Mouse (Mus musculus) spleen, adult 2 months (tissue): ENCODE measurements around the gene Mgl2. TPM values are rescaled to one million over a fixed set of nuclear protein-coding genes. Genes with fewer than 3 reads are reported as not detected.

Source experiments
- DNase-seq, 2 experiments: peaks; one replicate each; pipeline versions ENCODE4 v3.0.0 to v3.0.0-alpha.2; 2012 to 2021; ENCODE audit warnings: low spot score in 2 of 2, low read depth in 1 of 2
- H3K27ac ChIP-seq: fragments of 200-500 bp; 2 replicates; pipeline ENCODE4 v1.5.1; 2012; ENCODE audit warnings: low read length, inconsistent platforms; ENCODE audit not compliant: insufficient read depth
- H3K27me3 ChIP-seq: fragments of 200-500 bp; 2 replicates; pipeline ENCODE4 v1.6.1; 2012; ENCODE audit warnings: mild to moderate bottlenecking, moderate library complexity, low read length, inconsistent platforms; ENCODE audit not compliant: control insufficient read depth, insufficient read depth
- H3K36me3 ChIP-seq: fragments of 200-500 bp; 2 replicates; pipeline ENCODE4 v1.6.1; 2012; ENCODE audit warnings: mild to moderate bottlenecking, low read length, inconsistent platforms; ENCODE audit not compliant: control insufficient read depth, insufficient read depth
- H3K4me1 ChIP-seq: fragments of 200-500 bp; 2 replicates; pipeline ENCODE4 v1.6.1; 2011; ENCODE audit warnings: inconsistent platforms; ENCODE audit not compliant: control insufficient read depth, insufficient read depth, insufficient read length
- H3K4me3 ChIP-seq: fragments of 200-500 bp; 2 replicates; pipeline ENCODE4 v1.5.1; 2011; ENCODE audit warnings: mild to moderate bottlenecking, inconsistent platforms; ENCODE audit not compliant: insufficient read depth, insufficient read length; ENCODE audit errors: extremely low read depth
- CTCF ChIP-seq: fragments of 200-500 bp; IDR thresholded peaks from 2 replicates; pipeline ENCODE4 v1.5.1; 2011; ENCODE audit warnings: mild to moderate bottlenecking, inconsistent platforms; ENCODE audit not compliant: insufficient read depth, insufficient read length, insufficient replicate concordance; ENCODE audit errors: extremely low read depth
- POLR2A ChIP-seq: fragments of 200-500 bp; IDR thresholded peaks from 2 replicates; pipeline ENCODE4 v1.6.1; 2011; ENCODE audit warnings: low read depth, low read length, inconsistent platforms
- WGBS: fragments of 180-500 bp; shearing (Covaris S2); methylation state at CpG from one replicate; pipeline ENCODE4 v1.1.7; 2018; 5-methylcytosine and 5-hydroxymethylcytosine counted together
- polyA plus RNA-seq: library from polyadenylated mRNA; depleted of rRNA; stranded (reverse); fragments of >200 nt; gene quantifications from 2 replicates; pipeline ENCODE4 v1.2.3, GENCODE M21; 2012; rRNA removed

Gene Mgl2
- 0.35 and 0.50 TPM in 2 replicates for polyA plus RNA-seq

DNA sequence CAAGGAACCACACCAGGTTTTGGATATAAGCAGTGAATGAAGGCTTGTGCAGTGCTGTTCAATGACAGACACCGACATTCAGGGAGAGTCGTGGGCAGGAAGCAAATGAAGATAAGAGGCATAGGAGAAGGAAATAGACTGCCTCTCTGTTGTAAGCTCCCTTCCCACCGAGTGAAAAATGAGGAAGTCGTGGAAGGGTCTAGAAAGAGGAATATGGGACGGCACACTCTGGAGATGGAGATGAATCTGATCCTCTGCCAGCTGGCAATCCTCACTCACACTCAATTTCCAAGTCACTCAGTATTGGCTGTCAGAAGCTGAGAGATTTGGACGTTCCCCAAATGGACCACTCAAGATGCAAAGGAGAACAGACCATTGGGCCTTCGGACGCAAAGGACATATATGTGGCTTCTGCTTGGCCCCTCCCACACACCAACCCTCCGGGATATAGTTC lies at the start of gene Mgl2:
Mgl2 (plus strand) TSS at position 404 of the 454 bp plus-strand sequence.
- 33% methylated on average over 9 of the region's 9 CpGs for WGBS
- H3K27ac ChIP-seq: no peak within 1 kb of the TSS

DNA sequence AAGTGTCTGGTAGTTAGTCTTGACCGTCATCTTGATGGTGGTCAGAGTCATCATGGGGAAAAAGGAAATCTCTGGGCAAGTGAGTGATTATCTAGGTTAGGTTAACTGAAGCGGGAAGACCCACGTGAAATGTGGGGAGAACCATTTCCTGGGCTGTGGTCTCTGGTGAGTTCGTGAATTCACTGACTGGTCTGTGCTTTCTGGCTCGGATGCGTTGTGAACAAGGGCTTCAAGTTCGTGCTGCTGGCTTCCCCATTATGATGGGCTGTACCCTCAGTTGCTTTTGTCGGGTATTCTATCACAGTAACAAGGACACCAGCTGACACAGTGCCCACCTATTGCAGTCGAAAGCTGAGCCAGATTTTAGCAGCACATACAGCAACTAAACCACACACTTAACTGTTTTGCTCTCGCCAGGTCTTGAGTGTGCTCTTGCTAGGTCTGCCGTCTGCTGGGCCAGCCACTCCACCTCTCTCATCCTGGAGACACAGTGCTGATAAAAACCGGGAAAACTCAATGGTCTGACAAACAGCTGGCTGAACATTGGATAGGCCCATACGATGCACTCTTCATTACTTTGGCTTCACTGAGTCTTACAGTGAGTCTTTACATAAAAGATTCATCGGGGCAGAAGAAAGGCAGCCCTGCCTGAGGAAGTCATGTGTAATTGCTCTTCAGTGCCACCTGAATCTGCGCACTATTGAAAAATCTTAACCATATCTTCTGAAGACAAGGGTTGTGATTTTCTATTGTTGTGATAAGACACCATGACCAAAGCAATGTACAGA lies 49.1 kb upstream of the Mgl2 start:
- Histone ChIP-seq H3K27me3 (no peaks in the 10 kb centered on the region), H3K4me1 (peaks cover 3% of the 10 kb centered on the region; the same call in 1 of the 2 replicates), H3K27ac (no peak overlapping the region), H3K36me3 (no peaks in the 10 kb centered on the region), H3K4me3 (no peak overlapping the region)
- 34% methylated on average over 15 of the region's 15 CpGs for WGBS
- DNase-seq: no peak
- no peak for TF ChIP-seq CTCF

More for the DNA sequence above, at the start of gene Mgl2:
- Histone ChIP-seq H3K36me3 (no peaks in the 10 kb centered on the region), H3K4me3 (no peak within 1 kb of the TSS), H3K4me1 (no peaks in the 10 kb centered on the region), H3K27me3 (no peaks in the 10 kb centered on the region)
- DNase-seq: no peak
- TF ChIP-seq POLR2A (no peak), CTCF (no peak)

DNA sequence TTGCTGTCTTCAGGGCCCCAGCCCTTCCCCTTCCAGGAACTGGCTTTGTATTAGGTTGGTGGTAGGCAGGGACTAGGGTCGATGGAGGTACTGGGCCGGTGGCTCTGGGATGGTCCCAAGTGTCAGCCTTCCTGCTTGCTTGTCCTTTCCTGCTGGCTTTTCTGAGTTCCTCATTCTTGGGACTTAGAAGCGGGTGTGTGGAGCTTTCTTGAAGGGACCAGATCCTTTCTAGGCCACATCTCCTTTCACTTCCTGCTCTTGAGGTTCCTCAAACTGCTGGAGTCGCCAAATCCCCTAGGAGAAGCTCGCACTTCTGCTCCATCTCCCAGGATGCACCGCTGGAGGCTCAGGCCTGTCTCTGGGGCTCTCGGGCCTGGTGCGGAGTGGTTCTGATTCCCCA lies 45.6 kb upstream of the Mgl2 start:
- WGBS: 39% methylated on average over 8 of the region's 8 CpGs
- no peak for DNase-seq
- H3K36me3 ChIP-seq: no peaks in the 10 kb centered on the region
- no peak overlapping the region for H3K27ac ChIP-seq
- peaks cover 3% of the 10 kb centered on the region; the same call in 1 of the 2 replicates for H3K4me1 ChIP-seq
- H3K4me3 ChIP-seq: no peak overlapping the region
- TF ChIP-seq CTCF (no peak), POLR2A (no peak)
- no peaks in the 10 kb centered on the region for H3K27me3 ChIP-seq

- no peaks in the 10 kb centered on the region for H3K27me3 ChIP-seq
- H3K27ac ChIP-seq: no peak within 1 kb of the TSS
- H3K4me1 ChIP-seq: no peaks in the 10 kb centered on the region
- no peaks in the 10 kb centered on the region for H3K36me3 ChIP-seq
- no peak for TF ChIP-seq CTCF
- TF ChIP-seq POLR2A: no peak
- DNase-seq: no peak
- no peak within 1 kb of the TSS for H3K4me3 ChIP-seq
- 61% methylated on average over 12 of the region's 12 CpGs for WGBS
These were observed 37.9 kb upstream of the Mgl2 start, which contains the start of gene Asgr2 for GRCm38 (mm10) chr11:70091986-70092783. Gene Asgr2 (plus strand): TSS chr11:70092644.

- H3K27me3 ChIP-seq: no peaks in the 10 kb centered on the region
- no peaks in the 10 kb centered on the region for H3K36me3 ChIP-seq
- H3K4me1 ChIP-seq: no peaks in the 10 kb centered on the region
- H3K27ac ChIP-seq: no peak overlapping the region
- TF ChIP-seq CTCF (no peak), POLR2A (no peak)
- 88% methylated on average over 11 of the region's 11 CpGs for WGBS
- H3K4me3 ChIP-seq: no peak overlapping the region
- no peak for DNase-seq
These were observed 32.7 kb upstream of the Mgl2 start for GRCm38 (mm10) chr11:70097396-70097795.

GRCm38 (mm10) chr11:70099102-70099501 lies 31.0 kb upstream of the Mgl2 start:
- TF ChIP-seq POLR2A: no peak
- TF ChIP-seq CTCF: no peak
- Histone ChIP-seq H3K27me3 (no peaks in the 10 kb centered on the region), H3K4me3 (no peak overlapping the region)

GRCm38 (mm10) chr11:70099809-70100208 lies 30.3 kb upstream of the Mgl2 start:
- no peaks in the 10 kb centered on the region for H3K36me3 ChIP-seq
- H3K27me3 ChIP-seq: no peaks in the 10 kb centered on the region
- DNase-seq: no peak
- H3K27ac ChIP-seq: no peak overlapping the region
- H3K4me1 ChIP-seq: no peaks in the 10 kb centered on the region
- no peak overlapping the region for H3K4me3 ChIP-seq
- 84% methylated on average over 2 of the region's 2 CpGs for WGBS
- TF ChIP-seq POLR2A (no peak), CTCF (no peak)

More at GRCm38 (mm10) chr11:70099102-70099501, 31.0 kb upstream of the Mgl2 start:
- Histone ChIP-seq H3K27ac (no peak overlapping the region), H3K36me3 (no peaks in the 10 kb centered on the region), H3K4me1 (no peaks in the 10 kb centered on the region)
- 85% methylated on average over 2 of the region's 2 CpGs for WGBS
- DNase-seq: no peak
